20 mouse cellular contexts compared by ENCODE assay signal in genomic region chr12:92293341-92293720, GRCm38 (mm10).
DNase-seq lines count a peak whose midpoint lies in the region; ATAC-seq and TF ChIP-seq lines count a peak whose summit lies in the region.
"Had no signal": no experiment of that assay in that cellular context is flagged by ENCODE, and none has a peak within 500 bp of the region (broad histone marks: within the 10 kb centered on the region; RNA-seq: fewer than 3 reads in every experiment).

No protein-coding gene starts in this region.

- no peaks in the 10 kb centered on the region for H3K9me3 ChIP-seq in forebrain, postnatal 0 days (ENCODE audit: low read length)
- H3K9me3 ChIP-seq in midbrain, embryonic 10.5 days (replicated peaks), result no peaks in the 10 kb centered on the region
- no peaks in the 10 kb centered on the region for H3K9me3 ChIP-seq in neural tube, embryonic 13.5 days
- H3K9me3 ChIP-seq in liver, embryonic 12.5 days (replicated peaks), result no peaks in the 10 kb centered on the region
- H3K9me3 ChIP-seq: heart, embryonic 12.5 days; intestine, embryonic 15.5 days; liver, embryonic 13.5 days; lung, embryonic 15.5 days had no signal

- H3K27me3 ChIP-seq in forebrain, postnatal 0 days (ENCODE audit: insufficient read depth, low read length), result no peaks in the 10 kb centered on the region
- no peaks in the 10 kb centered on the region for H3K27me3 ChIP-seq in midbrain, embryonic 10.5 days (ENCODE audit: low read depth, poor library complexity, severe bottlenecking)
- no peaks in the 10 kb centered on the region for H3K27me3 ChIP-seq in neural tube, embryonic 13.5 days
- no peaks in the 10 kb centered on the region for H3K27me3 ChIP-seq in liver, embryonic 12.5 days (replicated peaks)
- H3K27me3 ChIP-seq: heart, embryonic 12.5 days; intestine, embryonic 15.5 days; liver, embryonic 13.5 days; lung, embryonic 15.5 days had no signal

- TF ChIP-seq CTCF in forebrain, postnatal 0 days (IDR thresholded peaks at IDR 0.05; ENCODE audit: low read depth), result no peak

- H3K27ac ChIP-seq in forebrain, postnatal 0 days (ENCODE audit: low read depth, low read length), result peak overlapping the region; percentile 24
- H3K27ac ChIP-seq in midbrain, embryonic 10.5 days (replicated peaks), result peak overlapping the region; percentile 79
- peak overlapping the region; percentile 55 for H3K27ac ChIP-seq in neural tube, embryonic 13.5 days (replicated peaks)
- no peak overlapping the region for H3K27ac ChIP-seq in liver, embryonic 12.5 days
- H3K27ac ChIP-seq: intestine, embryonic 15.5 days; kidney, postnatal 0 days; layer of hippocampus, adult 2 months; liver, embryonic 13.5 days; lung, embryonic 15.5 days; macrophage had no signal

- H3K4me1 ChIP-seq in forebrain, postnatal 0 days (ENCODE audit: insufficient read depth), result no peaks in the 10 kb centered on the region
- H3K4me1 ChIP-seq in midbrain, embryonic 10.5 days, result peaks cover 20% of the 10 kb centered on the region
- peaks cover 14% of the 10 kb centered on the region for H3K4me1 ChIP-seq in neural tube, embryonic 13.5 days (replicated peaks)
- H3K4me1 ChIP-seq in liver, embryonic 12.5 days, result no peaks in the 10 kb centered on the region
- H3K4me1 ChIP-seq: intestine, embryonic 15.5 days; liver, embryonic 13.5 days; lung, embryonic 15.5 days had no signal

- ATAC-seq in forebrain, postnatal 0 days, result no peak
- peak; percentile 23; the same call in 1 of the 2 replicates for ATAC-seq in neural tube, embryonic 13.5 days (ENCODE audit: low read depth)
- no peak for ATAC-seq in liver, embryonic 12.5 days
- no peak for ATAC-seq in CD4-positive, CD25-positive, alpha-beta regulatory T cell, adult 4 months

- DNase-seq in embryo, embryonic 9.5 days (ENCODE audit: extremely low spot score), result peak; percentile 4
- no peak for DNase-seq in embryo, embryonic 10.5 days (ENCODE audit: low spot score)
- no peak for DNase-seq in forebrain, postnatal 0 days
- DNase-seq in midbrain, embryonic 10.5 days (ENCODE audit: low spot score), result no peak
- no peak for DNase-seq in thymus, postnatal 36 days
- DNase-seq: adrenal gland, adult 2 months; cerebellum, postnatal 25 days; left cerebral cortex, postnatal 4 days; liver, embryonic 13.5 days; thymus, postnatal 14 days had no signal

- H3K4me3 ChIP-seq in forebrain, postnatal 0 days (ENCODE audit: low read depth, low read length), result no peak overlapping the region
- H3K4me3 ChIP-seq in midbrain, embryonic 10.5 days, result peak overlapping the region; percentile 5; the same call in 1 of the 2 replicates
- H3K4me3 ChIP-seq in neural tube, embryonic 13.5 days, result no peak overlapping the region
- H3K4me3 ChIP-seq in liver, embryonic 12.5 days, result no peak overlapping the region
- H3K4me3 ChIP-seq: erythroblast, embryonic 14.5 days; heart, embryonic 12.5 days; intestine, embryonic 15.5 days; layer of hippocampus, adult 2 months; liver, embryonic 13.5 days; lung, embryonic 15.5 days had no signal

- no peak overlapping the region for H3K4me2 ChIP-seq in forebrain, postnatal 0 days (ENCODE audit: low read depth)
- no peak overlapping the region; the same call in 1 of the 2 replicates for H3K4me2 ChIP-seq in neural tube, embryonic 13.5 days
- H3K4me2 ChIP-seq in liver, embryonic 12.5 days, result no peak overlapping the region
- H3K4me2 ChIP-seq: heart, embryonic 12.5 days; intestine, embryonic 15.5 days; liver, embryonic 13.5 days; lung, embryonic 15.5 days had no signal

- no peaks in the 10 kb centered on the region for H3K36me3 ChIP-seq in forebrain, postnatal 0 days (ENCODE audit: insufficient read depth)
- H3K36me3 ChIP-seq in midbrain, embryonic 10.5 days, result no peaks in the 10 kb centered on the region
- no peaks in the 10 kb centered on the region for H3K36me3 ChIP-seq in neural tube, embryonic 13.5 days
- H3K36me3 ChIP-seq in liver, embryonic 12.5 days, result no peaks in the 10 kb centered on the region
- H3K36me3 ChIP-seq: heart, embryonic 12.5 days; intestine, embryonic 15.5 days; liver, embryonic 13.5 days; lung, embryonic 15.5 days had no signal

- H3K9ac ChIP-seq in forebrain, postnatal 0 days, result no peak overlapping the region
- no peak overlapping the region; the same call in 1 of the 2 replicates for H3K9ac ChIP-seq in neural tube, embryonic 13.5 days
- H3K9ac ChIP-seq in liver, embryonic 12.5 days, result no peak overlapping the region
- H3K9ac ChIP-seq: heart, embryonic 12.5 days; intestine, embryonic 15.5 days; liver, embryonic 13.5 days; lung, embryonic 15.5 days had no signal
